Mouse (Mus musculus) thymus, postnatal 36 days (tissue): ENCODE results near the gene Slc25a21.
A peak's percentile ranks its signal among the peaks of the same experiment; 100 is the strongest.

Source experiments
- DNase-seq, 2 experiments: peaks; one replicate each; pipeline ENCODE4 v3.0.0; 2022; ENCODE audit warnings: mixed read lengths in 2 of 2

The Slc25a21 gene

DNA sequence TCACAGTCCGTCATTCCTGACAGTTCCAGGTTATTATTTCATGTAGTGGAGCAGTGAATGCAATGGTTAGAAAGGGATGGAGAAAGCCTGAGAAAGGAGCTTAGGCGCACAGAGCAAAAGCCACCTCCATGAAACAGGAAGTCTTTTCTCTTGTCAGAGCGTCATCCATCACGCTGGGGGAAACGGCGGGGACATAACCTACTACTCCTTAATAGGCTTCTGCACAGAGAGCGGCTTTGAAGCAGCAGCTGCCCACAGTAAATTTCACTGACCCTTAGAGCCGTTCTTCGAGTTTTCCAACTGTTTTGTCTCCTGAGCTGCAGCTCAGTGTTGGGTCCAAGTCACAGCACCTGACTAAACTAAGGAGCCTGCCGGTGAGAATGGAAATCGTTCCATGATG is 188.3 kb downstream of the Slc25a21 start:
- DNase-seq: no peak

DNA sequence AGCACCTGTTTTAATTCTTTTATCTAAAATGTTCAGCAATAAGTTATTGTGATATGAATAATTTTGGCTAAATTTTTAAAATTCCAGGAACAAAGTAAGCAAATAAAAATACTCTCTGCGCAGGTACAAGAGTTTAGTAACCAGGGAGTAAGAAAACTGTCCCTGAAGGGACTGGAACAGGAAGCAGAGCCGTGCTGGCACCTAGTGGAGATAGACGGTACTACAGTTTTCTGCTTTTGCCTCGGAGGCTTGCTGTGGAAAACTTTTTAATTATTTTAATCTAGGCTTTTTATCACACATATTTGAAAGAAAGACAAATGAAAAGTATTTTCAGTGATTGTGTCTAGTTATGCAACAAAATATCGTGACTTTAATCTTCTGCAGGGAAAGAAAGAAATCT is 211.2 kb downstream of the Slc25a21 start:
- DNase-seq: peak in 1 of 2 experiments; percentile 23

DNA sequence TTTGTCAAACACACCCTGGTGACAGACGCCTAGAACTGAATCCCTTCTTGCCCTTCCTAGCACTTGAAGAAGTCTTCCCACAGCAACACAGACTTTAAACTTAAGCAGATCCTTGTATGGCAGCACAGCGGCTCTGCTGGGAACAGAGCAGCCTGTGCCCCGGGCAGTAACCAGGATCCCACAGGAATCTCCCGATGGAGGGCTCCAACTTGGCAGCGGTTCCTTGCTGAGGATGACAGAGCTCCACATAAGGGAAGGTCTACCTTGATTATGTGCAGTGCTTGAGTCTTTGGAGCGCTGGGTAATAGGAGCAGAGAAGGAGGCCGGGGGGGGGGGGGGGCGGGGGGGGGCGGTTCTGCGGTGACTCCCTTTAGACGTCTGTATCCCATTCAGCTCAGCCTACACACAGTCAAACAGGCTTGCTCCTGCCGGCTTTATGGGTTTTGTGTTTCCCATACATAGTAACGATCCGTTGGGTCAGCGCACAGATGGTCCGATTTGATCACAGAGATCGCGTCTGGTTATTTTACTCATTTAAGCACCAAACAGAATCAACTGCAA is 215.1 kb downstream of the Slc25a21 start:
- no peak for DNase-seq

DNA sequence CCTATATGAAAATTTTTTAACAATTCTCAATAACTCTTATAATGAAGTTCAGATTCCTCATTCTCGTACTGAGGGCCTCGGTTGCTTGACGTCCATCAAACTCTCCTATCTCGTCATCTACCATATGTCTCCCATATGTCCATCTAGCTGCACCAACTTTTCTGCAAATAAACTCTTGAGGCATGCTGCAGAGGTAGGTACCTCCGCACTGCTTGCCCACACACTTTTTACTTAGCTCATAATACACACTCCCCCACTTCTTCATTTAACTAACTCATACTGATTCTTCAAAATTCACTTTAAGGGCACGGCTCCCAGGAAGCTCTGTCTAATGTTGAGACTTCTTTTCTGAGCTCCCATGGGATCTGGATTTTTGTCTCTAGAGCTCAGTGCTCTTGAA is 222.0 kb downstream of the Slc25a21 start:
- DNase-seq: no peak

DNA sequence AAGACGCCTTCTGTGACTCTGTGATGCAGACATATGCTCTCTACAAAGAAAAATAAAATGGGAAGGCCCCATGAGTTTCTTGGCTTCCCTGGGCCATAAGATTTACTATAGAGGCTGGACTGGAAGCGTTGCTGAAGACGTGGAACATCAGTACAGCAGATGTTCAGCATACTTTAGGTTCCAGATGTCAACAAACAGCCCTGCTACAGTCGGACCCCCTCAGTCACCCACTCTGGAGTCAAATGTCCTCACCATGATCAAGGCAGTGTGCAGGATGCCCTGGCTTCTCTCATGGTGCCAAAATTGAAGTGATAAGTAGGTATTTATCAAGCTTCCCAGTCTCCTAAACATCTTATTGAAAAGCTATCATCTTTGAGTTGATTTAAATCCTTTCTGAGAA is 234.0 kb downstream of the Slc25a21 start:
- DNase-seq: no peak

DNA sequence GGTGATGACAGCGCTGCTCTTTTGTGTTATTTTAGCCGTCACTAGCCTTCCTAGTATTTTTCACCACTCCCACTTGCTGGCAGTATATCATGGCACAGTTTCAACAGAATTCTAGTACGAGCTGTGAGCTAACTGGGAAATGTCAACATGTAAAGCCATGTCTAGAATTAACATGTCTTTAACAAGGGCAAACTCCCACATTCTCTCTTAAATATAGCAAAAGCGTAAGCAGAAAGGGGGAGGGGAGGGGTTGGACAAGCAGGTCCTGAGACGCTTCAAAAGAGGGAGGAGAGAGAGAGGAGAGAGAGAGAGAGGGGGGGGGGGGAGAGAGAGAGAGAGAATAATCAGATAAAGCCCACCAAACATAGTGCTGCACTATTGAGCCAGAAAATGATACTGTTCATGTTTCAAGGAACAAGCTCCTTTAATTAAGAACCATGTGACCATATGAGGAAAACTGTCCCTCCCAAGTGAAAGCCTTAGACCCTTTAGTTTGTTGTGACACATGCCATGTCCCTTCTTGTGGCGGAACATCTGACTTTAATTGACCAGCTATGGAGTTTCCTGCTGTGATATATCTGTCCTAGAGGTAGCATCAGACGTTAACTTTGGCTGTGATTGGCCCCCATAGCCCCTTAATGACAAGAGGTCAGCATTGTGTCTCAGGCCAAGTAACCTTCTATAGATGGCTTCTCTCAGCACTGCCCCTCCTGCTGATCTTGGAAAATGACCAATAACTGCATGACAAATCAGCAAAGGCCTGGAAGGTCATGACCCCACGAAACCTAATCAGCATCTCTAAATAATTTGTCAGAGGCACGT is 237.8 kb downstream of the Slc25a21 start:
- DNase-seq: no peak

DNA sequence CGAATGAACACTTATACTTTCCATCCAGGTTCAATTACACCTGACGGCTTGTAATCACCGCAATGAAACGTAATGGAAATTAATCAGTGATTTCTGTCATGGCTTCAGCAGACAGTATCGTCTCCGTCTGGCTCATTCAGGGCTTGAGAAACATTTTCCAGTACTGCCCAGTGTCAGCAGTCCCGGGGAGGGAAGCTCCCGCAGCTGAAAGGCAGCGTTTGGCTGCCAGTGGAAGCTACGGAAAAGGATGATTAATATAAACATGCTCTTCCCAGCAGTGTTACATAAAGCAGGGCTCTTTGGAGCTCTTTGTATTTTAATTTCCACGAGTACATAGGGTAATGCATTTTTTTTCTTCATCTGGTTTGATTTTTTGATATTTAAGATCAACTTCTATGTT is 239.0 kb downstream of the Slc25a21 start:
- DNase-seq: no peak

DNA sequence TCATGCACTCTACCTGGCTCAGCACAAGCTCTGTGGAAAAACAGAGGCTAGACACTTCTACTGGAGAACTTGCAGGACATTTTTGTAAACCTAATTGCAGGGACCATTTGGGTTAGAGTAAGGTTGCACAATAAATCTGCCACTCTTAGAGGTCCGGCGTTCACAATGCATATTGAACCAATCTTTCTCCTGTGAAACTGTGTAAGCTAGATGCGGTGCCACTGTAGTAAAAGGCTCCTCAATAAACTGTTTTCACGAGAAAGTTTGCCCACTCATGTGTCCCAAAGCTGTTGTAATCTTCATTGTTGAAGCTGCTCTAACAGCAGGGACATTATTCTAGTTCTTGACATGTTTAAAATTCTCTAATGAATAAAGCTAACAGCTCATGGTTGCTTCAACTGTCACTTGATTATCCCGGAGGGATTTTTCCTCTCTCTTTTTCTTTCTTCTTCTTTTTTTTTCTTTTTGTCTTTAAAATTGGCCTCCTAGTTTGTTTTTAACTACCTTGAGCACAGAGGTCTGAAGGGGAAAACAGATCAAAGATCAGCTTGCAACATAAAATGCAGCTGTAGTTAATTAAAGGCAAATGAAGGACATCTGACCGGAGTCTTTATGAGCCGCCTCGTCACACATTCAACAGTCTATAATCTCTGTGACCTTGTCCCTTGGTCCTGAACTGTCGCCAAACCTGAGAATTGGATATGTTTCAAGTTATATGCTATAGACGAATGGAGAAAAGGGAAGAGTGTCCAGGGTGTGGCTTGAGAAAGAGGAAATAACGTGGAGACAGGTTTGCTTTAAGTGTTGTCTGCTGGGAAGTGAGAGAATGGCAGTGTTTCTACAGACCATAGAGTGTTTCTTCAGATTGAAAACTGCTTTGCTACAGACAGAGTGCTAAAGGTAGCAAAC is 245.3 kb downstream of the Slc25a21 start:
- DNase-seq: no peak

DNA sequence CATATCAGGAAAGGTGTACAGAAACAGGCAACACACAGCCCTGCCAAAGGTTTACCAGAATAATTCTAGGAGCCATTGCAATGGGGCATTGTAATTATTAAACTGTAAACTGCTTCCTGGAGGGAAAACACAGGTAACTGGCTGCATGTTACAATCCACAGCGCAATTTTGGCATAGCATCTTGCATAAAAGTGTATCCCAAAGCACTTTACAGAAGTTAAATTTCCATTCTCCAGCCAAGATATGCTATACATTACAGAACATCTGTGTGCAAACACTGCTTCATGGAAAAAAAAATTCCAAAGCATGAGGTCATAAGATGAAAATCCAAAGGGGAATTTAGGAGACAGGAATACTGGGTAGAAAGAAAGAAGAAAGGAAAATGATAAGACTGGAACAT is 253.0 kb downstream of the Slc25a21 start:
- no peak for DNase-seq

DNA sequence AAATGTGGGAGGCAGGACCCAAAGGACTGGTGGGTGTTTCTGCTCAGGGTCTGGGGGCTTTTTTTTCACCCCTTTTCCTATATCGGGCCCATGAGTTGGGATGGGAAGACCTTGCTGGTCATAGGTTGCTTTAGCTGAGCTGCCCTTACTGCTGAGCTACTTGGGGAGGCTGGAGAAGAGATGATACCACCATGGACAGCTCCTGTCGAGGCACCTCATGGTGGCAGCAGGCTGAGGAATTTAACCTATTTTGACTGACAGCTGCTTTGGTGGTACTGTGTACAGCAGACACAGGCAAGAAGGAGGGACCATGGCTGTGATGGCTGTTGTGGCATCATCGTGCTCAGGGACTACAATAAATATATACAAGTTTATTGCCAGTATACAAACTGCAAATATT is 256.4 kb downstream of the Slc25a21 start:
- no peak for DNase-seq

DNA sequence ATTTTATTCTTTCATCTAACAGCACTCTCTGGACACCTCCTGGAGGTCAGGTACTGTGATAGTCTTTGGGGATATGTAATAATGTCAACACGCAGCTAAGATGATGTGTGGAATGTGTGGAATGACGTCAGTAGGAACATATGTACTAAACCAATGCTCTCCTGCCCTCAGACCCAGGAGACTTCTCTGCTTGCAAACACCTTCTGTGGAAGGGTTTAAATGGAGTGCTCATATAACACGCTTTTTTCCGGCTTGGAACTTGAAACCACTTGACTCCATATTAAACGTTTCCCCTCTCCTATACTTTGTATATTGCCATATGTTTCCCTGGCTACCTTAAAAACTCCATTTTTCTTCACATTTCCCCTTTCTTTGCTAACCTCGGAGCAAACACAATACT is 279.1 kb downstream of the Slc25a21 start:
- no peak for DNase-seq

DNA sequence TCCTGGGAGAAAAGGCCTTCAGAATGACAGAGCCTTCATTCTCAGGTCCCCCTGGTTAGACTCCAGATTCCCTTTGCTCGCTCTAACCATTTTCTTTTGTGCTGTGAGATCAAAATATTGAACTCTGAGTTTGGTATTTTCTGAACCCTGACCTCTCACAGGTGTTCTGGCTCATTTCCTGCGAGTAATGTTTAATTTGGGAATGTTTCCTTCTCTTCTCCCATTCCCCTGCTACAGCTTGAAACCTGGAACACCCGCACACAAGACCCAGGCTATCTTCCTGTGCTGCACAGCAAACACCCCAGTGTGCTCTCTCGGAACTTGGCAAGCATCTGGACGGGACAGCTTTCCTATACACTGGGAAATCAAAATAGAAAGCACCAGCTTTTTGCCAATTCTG is 290.8 kb downstream of the Slc25a21 start:
- DNase-seq: no peak

DNA sequence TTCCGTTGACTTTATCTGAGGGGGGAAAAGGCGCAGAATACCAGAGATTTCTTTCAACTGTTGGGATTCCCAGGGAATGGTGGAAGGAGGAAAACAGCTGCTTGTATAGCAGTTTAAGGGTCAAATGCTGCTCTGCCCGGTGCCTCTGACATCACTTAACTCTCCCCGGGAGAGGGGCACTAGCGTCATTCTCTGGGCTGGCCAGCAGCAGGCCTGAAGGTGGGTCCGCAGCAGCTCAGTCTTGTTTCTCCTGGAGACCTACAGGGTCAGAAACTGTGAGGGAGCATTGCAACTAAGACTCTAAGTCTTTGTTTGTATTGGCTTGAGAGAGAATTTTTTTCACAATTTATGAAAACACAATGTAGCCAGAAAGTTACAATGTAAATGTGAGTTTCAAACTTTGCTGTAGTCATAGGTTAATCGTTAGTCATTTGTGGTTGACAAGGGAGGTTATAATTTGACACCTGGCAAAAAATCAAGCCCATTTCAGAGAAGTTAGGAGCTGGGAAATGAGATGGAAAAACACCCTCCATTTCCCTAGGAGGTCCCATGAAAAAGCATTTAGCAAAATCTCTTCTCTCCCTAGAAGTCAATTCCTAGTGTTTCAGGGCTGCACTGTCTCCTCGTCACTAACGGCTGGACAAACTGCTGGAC is 291.5 kb downstream of the Slc25a21 start:
- no peak for DNase-seq

DNA sequence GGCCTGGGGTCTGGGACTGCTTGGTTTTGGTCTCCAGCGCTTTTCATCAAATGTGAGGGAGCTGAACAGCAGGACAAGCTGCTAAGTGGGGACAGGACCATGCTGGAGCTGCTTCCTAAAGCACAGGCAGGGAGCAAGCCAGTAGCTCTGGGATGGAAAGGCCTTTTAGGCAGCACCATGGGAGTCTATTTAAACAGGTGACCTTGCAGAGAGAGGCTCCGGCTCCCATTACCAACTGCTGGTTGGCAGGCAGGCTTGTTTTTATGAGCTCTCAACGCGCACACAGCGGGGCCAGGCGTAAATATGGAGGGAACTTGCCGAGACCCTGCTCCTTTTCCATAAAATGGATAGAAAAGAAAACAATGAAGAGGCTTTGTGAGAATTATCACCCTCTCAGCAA is 292.1 kb downstream of the Slc25a21 start:
- DNase-seq: no peak

DNA sequence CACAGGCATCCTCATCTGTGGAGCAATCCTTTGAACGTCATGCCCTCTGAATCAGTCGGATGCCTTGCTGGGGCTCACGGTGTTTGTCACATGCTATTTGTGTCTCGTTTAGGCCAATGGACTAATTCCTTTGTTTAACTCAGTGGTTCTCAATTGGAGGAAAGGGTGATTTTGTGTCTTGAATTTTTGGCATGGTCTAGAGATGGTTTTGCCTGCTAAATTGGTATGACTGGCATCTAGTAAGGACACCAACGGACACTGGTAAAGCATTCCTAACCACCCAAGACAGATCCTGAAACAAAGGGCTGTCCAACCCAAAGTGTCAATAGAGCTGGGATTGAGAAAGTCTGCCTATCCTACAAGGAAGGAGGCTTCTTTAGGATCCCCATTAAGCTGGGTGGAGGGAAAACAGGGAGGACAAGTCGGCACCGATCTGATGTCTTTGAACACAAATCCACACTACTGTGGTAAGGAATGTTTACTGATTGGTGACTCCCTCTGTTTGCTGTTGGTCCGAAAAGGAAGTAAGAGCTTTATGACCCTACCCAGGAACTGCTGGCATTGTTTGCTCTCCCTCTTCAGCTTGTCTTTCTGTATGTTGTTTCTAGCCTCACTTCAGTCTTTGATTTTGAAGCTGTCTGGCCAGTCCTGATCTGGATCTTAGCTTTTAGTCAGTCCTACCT is 294.4 kb downstream of the Slc25a21 start:
- no peak for DNase-seq

DNA sequence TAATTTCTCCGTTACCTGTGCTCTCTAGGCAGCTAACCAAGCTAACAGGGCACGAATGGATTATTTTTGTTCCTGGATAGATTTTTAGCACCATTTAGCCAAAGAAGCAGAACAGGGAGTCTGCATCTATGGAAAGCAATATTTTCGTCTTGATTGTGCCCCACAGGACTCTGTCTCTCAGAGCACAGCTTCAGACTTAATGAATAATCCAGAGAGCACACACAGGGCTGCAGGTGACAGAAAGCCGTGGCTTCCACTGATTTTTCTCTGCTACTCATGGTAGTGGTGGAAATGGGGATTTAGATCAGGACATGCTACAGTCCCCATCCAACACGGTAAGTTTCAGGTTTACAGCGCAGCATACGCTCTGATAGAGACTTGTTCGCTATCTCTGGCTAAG is 299.3 kb downstream of the Slc25a21 start:
- DNase-seq: no peak

DNA sequence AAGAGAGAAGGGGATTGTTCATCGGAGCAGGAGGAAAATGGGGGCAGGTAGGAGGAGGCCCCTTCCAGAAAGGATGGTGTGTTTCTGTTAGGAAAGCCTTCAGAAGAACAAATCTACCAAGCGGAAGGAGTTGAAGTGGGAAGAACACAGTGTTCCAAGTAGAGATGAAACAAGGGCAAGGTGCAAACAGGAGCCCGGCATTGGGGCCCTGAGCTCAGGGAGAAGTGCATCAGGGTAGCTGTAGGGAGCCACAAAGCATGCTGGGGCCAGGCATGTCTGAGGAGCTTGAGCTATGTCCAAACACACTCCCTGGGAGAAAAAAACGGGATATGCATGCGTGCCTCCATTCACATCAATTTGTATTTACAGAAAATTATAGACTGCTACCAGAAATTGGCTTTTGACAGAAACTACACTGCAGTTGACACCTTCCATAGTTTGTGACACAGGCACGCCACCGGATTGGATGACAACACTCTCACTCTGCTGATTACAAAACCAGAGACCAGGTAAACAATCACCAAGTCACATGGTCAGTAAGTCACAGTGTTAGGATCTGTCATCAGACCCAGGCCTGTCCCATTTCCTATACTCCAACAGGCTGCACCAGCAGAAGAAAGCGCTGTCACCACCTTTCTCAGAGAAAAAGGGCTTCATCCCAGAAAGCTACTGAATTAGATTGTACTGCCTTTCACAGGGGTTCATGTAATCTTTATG is 299.9 kb downstream of the Slc25a21 start:
- DNase-seq: no peak

DNA sequence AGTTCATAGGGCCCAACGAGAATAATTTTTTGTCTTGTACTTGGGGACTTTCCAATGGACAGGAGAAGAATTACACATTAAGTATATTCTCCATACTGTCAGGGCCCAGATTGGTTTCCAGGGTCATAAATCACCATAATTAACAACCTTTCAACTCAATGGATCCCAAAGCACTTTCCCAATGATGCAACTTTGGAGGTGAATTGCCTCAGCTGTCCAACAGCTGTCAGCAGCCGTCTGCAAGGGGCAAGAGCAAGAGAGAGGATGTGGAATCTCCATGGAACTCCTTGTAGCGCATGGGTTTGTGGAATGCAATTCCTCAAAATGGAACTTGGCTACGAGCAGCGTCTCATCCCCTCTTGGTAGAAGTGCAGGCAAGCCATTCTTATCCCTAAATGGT is 302.3 kb downstream of the Slc25a21 start:
- DNase-seq: no peak

DNA sequence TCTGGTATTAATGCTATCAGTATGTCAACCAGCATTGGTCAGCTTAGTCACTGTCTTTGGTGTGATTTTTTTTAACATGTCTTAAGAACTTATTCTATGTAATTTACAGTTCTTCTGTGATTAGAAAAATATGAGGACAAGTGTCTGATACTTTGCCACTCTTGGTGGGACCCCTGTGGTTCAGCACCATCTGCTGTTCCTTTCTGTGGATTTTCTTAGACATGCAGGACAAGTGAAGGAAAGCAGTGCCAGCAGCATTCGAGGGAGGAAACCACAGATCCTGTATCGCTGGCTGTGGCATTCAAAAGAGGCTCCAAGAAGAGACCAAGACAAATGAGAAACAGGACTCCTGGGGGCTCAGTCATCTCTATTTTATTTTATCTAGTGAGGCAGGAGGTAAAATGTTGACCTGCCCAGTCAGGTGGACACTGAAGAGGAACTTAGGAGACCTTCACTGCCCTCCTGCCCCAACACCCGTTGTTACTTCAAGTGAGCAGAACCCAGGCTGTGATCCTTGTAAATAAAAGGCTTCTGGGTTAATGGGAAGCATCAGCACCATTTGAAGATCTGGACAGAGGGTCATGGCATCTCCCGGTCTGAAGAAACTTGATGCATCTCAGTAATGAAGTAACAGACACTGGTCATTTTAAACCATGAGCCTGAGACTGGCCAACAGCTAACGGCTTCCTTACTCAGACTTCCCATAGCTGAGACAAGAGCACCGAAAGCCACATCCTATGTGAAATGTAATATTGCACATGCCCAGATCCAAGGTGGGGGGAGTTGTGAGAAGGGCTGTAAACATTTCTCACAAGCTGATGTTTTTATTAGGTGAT is 306.2 kb downstream of the Slc25a21 start:
- DNase-seq: no peak

DNA sequence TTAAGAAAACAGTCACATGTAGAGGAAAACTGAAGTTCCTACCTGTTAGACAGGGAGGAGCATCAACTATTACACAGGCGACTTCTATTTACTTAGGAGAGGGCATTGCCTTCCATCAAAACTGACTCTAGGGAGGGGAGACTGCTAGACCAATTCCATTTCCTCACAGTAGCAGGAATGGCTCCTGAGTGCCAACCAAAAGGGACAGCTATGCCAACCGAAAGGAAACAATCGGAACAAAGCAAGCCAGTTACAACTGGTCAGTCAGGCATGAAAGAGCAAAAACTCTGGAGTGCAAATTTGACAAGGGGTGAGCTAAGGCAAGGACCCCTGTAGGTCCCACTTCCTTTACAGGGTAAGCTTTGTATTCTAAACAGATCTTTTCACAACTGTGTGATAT is 319.5 kb downstream of the Slc25a21 start:
- no peak for DNase-seq

DNA sequence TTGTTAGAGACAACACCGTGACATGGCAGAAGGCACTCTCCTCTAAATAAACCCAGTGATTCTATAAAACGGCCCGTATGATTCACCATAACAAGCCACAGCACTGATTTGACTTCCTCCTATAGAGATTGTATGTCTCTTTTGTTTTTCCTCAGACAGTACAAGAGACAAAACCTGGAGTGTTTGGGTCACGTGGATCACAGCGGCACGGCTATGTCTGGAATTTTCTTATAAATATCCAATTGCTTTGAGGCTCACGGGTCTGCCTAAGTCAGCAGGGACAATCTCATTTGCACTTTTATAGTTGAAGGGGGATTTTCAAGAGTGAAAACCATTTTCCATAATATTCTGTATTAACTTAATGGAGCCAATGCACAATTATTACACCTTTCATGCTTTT is 320.7 kb downstream of the Slc25a21 start:
- DNase-seq: no peak
